Mouse (Mus musculus): ENCODE measurements around the gene Sla2. TPM values are rescaled to one million over a fixed set of nuclear protein-coding genes. Genes with fewer than 3 reads are reported as not detected.
A peak's percentile ranks its signal among the peaks of the same experiment; 100 is the strongest.

Sla2 gene
- polyA plus RNA-seq, 1 experiment from 2014 or later, result 8.4 TPM

DNA sequence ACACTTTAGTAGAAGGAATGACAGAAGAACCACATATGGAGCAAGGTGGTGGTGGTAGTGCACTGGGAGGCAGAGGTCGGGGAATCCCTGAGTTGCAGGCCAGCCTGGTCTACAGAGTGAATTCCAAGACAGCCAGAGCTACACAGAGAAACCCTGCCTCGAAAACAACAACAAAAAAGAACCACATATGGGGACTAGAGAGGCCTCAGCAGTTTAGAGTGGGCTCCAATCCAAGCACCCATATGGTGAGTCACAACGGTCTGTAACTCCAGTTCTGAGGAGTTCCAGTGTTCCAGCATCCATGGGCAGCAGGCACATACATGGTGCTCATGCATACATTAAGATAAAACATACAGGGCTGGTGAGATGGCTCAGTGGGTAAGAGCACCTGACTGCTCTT, 22.5 kb downstream of the Sla2 start:
- Histone ChIP-seq H3K4me2 (ENCODE audit: low read depth, low read length) (peak overlapping the region; percentile 93), H3K27ac (ENCODE audit: low read length) (peak overlapping the region; percentile 93; the same call in 1 of the 2 replicates), H3K9me3 (replicated peaks; ENCODE audit: control insufficient read depth, low read length) (no peaks in the 10 kb centered on the region), H3K4me3 (ENCODE audit: low read length) (peak overlapping the region; percentile 86), H3K27me3 (ENCODE audit: control insufficient read depth, insufficient read depth, low read length) (no peaks in the 10 kb centered on the region), H3K9ac (ENCODE audit: low read length) (no peak overlapping the region; the same call in 1 of the 2 replicates), H3K36me3 (ENCODE audit: control insufficient read depth, insufficient read depth) (peaks cover 10% of the 10 kb centered on the region; the same call in 1 of the 2 replicates), H3K4me1 (ENCODE audit: control insufficient read depth, insufficient read depth, low read length) (peaks cover 15% of the 10 kb centered on the region)
- WGBS, result 66% methylated on average over 3 of the region's 3 CpGs
- ATAC-seq (replicated peaks; ENCODE audit: extremely low read depth, insufficient read depth, low FRiP score), result no peak

DNA sequence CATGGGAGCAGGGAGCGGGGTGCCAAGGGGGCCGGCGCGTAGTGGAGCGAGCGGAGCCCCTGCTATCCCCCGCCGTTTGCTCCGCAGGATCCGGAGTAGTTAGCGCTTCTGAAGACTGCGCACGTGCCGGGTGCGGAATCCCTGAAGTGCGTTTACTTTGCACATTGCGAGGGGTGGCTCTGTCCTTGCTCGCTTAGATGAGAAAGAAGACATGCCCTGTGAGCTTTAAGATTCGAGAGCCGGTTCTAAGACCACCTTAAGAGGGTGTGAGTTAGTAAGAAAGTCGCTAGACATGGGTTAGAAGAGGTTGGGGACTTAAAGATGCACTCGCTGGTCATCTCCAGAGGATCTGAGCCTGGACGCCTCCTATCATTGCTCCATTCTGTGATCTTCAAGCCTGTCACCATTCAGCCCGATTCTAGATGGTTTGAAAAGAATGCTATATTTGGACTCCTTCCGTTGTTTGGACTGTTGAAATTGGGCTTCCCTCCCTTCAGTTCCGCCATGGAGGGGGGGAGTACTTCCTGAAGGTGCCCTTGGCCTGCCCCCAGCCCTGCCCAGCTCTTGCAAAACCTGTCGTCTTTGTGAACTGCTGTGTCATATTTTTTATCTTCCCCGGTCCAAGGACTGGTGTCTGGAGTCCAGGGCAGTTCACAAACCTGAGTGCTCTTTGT, 23.4 kb downstream of the Sla2 start:
- Histone ChIP-seq H3K4me1 (ENCODE audit: control insufficient read depth, insufficient read depth, low read length) (peaks cover 15% of the 10 kb centered on the region), H3K36me3 (ENCODE audit: control insufficient read depth, insufficient read depth) (peaks cover 8% of the 10 kb centered on the region; the same call in 1 of the 2 replicates), H3K9me3 (replicated peaks; ENCODE audit: control insufficient read depth, low read length) (no peaks in the 10 kb centered on the region), H3K27ac (ENCODE audit: low read length) (peak overlapping the region; percentile 93), H3K27me3 (ENCODE audit: control insufficient read depth, insufficient read depth, low read length) (no peaks in the 10 kb centered on the region), H3K9ac (ENCODE audit: low read length) (peak overlapping the region; percentile 99), H3K4me3 (ENCODE audit: low read length) (peak overlapping the region; percentile 86), H3K4me2 (ENCODE audit: low read depth, low read length) (peak overlapping the region; percentile 93)
- under 1% methylated on average over 28 of the region's 28 CpGs for WGBS
- ATAC-seq (replicated peaks; ENCODE audit: extremely low read depth, insufficient read depth, low FRiP score), result no peak; the same call in 1 of the 2 replicates

DNA sequence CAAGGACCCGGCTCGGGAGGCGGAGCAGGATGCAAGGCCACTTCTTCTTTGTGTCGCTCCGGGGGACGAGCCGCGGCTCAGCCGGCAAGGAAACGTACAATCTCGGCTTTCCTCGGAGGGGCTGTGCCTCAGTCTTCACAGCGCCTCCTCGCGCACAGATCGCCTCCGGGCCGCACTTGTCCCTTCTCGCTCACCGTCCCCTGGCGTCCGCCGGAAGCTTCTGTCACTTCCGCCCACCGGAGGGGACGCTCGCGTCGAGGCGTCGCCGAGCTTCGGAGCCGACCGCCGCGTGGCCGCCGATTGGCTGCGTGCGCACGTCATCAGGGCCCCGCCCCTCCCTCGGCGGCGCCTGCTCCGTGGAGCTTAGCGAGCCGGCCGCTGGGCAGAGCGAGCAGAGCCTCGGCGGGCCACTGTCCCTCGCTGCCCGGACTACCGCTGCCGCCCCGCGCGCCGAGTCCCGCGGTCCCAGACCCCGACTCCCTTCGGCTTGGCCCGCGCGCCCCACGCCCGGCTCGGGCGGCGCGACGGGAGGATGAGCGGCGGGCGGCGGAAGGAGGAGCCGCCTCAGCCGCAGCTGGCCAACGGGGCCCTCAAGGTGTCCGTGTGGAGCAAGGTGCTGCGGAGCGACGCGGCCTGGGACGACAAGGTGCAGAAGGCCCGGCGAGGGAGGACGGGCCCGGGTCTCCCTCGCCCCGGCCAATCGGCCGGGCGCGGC, 24.1 kb downstream of the Sla2 start, which contains the start of gene Rab5if:
Gene Rab5if (plus strand): TSS at position 357 of the 715 bp plus-strand sequence.
- Histone ChIP-seq H3K9me3 (replicated peaks; ENCODE audit: control insufficient read depth, low read length) (no peaks in the 10 kb centered on the region), H3K27me3 (ENCODE audit: control insufficient read depth, insufficient read depth, low read length) (no peaks in the 10 kb centered on the region), H3K27ac (ENCODE audit: low read length) (peak within 1 kb of the TSS; percentile 94), H3K9ac (ENCODE audit: low read length) (peak within 1 kb of the TSS; percentile 99), H3K4me2 (ENCODE audit: low read depth, low read length) (peak within 1 kb of the TSS; percentile 93), H3K4me1 (ENCODE audit: control insufficient read depth, insufficient read depth, low read length) (peaks cover 22% of the 10 kb centered on the region), H3K4me3 (ENCODE audit: low read length) (peak within 1 kb of the TSS; percentile 86), H3K36me3 (ENCODE audit: control insufficient read depth, insufficient read depth) (peaks cover 8% of the 10 kb centered on the region; the same call in 1 of the 2 replicates)
- WGBS, result under 1% methylated on average over 95 of the region's 98 CpGs
- peak; percentile 92 for ATAC-seq (replicated peaks; ENCODE audit: extremely low read depth, insufficient read depth, low FRiP score)

DNA sequence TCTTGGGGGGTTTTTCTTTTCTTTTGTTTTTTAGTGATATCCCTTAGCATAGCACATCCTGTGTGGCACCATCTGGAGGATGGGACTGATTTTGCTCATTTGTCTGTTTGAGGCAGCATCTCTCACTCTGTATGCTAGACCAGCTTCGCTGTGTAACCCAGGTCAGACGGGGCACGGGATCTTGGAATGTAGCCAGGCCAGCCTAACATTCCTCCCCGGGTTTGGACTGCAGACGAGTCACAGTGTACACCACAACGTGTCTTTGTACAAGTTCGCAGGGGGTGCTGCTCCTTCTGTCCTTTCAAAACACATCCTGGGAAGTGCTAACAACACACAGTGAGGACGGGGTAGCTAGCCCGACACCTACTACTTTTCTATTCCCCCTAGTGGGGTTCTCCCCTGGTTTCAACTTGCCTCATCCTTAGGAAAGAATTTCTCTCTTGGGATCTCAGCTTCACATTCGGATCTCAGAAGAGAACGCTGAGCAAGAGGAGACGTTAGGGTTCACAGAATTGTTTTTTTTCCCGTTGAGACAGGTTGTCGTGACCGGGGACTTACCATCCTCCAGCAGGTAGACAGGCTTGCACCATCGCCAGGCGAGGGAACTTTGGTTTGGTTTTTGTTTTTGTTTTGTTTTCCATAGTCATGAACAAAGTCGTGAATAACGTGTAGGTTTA, 24.8 kb downstream of the Sla2 start:
- Histone ChIP-seq H3K4me3 (ENCODE audit: low read length) (peak overlapping the region; percentile 86), H3K4me1 (ENCODE audit: control insufficient read depth, insufficient read depth, low read length) (peaks cover 28% of the 10 kb centered on the region), H3K4me2 (ENCODE audit: low read depth, low read length) (peak overlapping the region; percentile 64), H3K27me3 (ENCODE audit: control insufficient read depth, insufficient read depth, low read length) (no peaks in the 10 kb centered on the region), H3K27ac (ENCODE audit: low read length) (peak overlapping the region; percentile 94), H3K36me3 (ENCODE audit: control insufficient read depth, insufficient read depth) (peaks cover 4% of the 10 kb centered on the region; the same call in 1 of the 2 replicates), H3K9ac (ENCODE audit: low read length) (peak overlapping the region; percentile 87), H3K9me3 (replicated peaks; ENCODE audit: control insufficient read depth, low read length) (no peaks in the 10 kb centered on the region)
- 0 out of 2 replicates have a peak, but pooled peaks have one; percentile 5 for ATAC-seq (replicated peaks; ENCODE audit: extremely low read depth, insufficient read depth, low FRiP score)
- under 1% methylated on average over 19 of the region's 19 CpGs for WGBS

DNA sequence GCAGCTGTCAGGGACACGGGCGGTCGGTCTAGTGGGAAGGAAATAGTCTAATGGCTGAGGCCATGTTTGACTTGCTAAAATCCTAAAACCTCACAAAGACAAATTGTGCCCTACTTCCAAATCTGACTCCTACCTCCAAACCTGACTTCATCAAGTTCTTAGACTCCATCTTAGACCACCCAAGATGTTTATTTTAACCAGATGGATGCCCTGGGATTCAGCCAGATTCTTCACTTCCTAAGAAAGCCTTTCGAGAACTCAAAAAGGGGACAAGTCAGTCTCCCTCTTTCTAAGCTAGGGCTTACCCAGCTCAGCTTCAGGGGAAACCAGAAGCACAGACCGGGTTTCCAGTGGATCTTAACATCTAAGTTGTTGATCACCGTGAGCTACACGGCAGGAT, 28.3 kb downstream of the Sla2 start:
- no peak overlapping the region for H3K4me2 ChIP-seq (ENCODE audit: low read depth, low read length)
- ATAC-seq (replicated peaks; ENCODE audit: extremely low read depth, insufficient read depth, low FRiP score), result no peak
- no peak overlapping the region; the same call in 1 of the 2 replicates for H3K9ac ChIP-seq (ENCODE audit: low read length)
- 80% methylated on average over 7 of the region's 7 CpGs for WGBS
- no peaks in the 10 kb centered on the region for H3K27me3 ChIP-seq (ENCODE audit: control insufficient read depth, insufficient read depth, low read length)
- no peak overlapping the region for H3K27ac ChIP-seq (ENCODE audit: low read length)
- H3K36me3 ChIP-seq (ENCODE audit: control insufficient read depth, insufficient read depth), result peaks cover 6% of the 10 kb centered on the region; the same call in 1 of the 2 replicates
- H3K9me3 ChIP-seq (replicated peaks; ENCODE audit: control insufficient read depth, low read length), result no peaks in the 10 kb centered on the region
- H3K4me3 ChIP-seq (ENCODE audit: low read length), result no peak overlapping the region
- peaks cover 29% of the 10 kb centered on the region for H3K4me1 ChIP-seq (ENCODE audit: control insufficient read depth, insufficient read depth, low read length)

DNA sequence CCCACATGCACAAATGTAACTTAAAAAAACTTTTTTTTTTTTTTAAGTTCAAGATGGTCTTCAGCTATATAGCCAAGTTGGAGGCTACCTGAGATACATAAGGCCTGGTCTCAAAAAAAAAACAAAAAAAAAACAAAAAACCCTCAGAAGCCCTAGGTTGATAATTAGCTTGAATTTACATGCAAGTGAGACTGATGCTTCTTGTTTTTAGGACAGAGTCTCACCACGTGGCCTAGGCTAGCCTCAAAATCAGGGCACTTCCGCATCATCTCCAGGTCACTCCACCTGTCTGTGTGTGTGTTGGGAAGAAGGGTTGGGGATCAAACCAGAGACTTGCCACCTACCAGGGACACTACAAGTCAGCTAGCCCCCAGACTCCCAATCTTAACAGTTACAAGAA, 29.2 kb downstream of the Sla2 start, which contains the start of gene 4930518I15Rik:
Gene 4930518I15Rik (minus strand): TSS at position 112 of the 400 bp plus-strand sequence.
- Histone ChIP-seq H3K27ac (ENCODE audit: low read length) (peak within 1 kb of the TSS; percentile 62), H3K27me3 (ENCODE audit: control insufficient read depth, insufficient read depth, low read length) (no peaks in the 10 kb centered on the region), H3K4me3 (ENCODE audit: low read length) (peak within 1 kb of the TSS; percentile 31), H3K9ac (ENCODE audit: low read length) (peak within 1 kb of the TSS; percentile 47), H3K4me1 (ENCODE audit: control insufficient read depth, insufficient read depth, low read length) (peaks cover 29% of the 10 kb centered on the region), H3K4me2 (ENCODE audit: low read depth, low read length) (peak within 1 kb of the TSS; percentile 54), H3K9me3 (replicated peaks; ENCODE audit: control insufficient read depth, low read length) (no peaks in the 10 kb centered on the region), H3K36me3 (ENCODE audit: control insufficient read depth, insufficient read depth) (peaks cover 6% of the 10 kb centered on the region; the same call in 1 of the 2 replicates)
- 89% methylated on average over 2 of the region's 2 CpGs for WGBS
- ATAC-seq (replicated peaks; ENCODE audit: extremely low read depth, insufficient read depth, low FRiP score), result no peak

DNA sequence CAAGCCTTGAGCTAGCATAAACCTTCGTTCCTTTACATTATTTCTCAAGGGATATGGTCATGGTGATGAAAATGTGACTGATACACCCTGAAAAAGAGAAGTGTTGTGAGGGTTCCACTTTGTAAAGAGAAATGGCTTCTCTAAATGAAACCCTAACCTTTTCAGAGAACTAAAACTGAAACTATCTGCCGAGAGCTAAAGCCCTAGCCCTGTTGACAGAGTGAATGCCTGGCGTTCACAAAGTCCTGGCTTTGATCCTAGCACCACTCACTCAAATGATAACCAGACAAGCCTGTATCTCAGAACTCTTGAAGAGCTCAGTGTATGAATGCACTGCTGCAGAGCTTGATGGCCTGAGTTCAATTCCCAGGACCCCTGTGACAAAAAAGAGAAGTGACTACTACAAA, 29.6 kb downstream of the Sla2 start:
- H3K9me3 ChIP-seq (replicated peaks; ENCODE audit: control insufficient read depth, low read length), result no peaks in the 10 kb centered on the region
- ATAC-seq (replicated peaks; ENCODE audit: extremely low read depth, insufficient read depth, low FRiP score), result peak; percentile 61; the same call in 1 of the 2 replicates
- peaks cover 29% of the 10 kb centered on the region for H3K4me1 ChIP-seq (ENCODE audit: control insufficient read depth, insufficient read depth, low read length)
- H3K4me2 ChIP-seq (ENCODE audit: low read depth, low read length), result peak overlapping the region; percentile 54
- H3K27ac ChIP-seq (ENCODE audit: low read length), result peak overlapping the region; percentile 62
- peak overlapping the region; percentile 31 for H3K4me3 ChIP-seq (ENCODE audit: low read length)
- WGBS, result 17% methylated on average over 3 of the region's 3 CpGs
- no peaks in the 10 kb centered on the region for H3K27me3 ChIP-seq (ENCODE audit: control insufficient read depth, insufficient read depth, low read length)
- H3K36me3 ChIP-seq (ENCODE audit: control insufficient read depth, insufficient read depth), result peaks cover 6% of the 10 kb centered on the region
- H3K9ac ChIP-seq (ENCODE audit: low read length), result peak overlapping the region; percentile 47

DNA sequence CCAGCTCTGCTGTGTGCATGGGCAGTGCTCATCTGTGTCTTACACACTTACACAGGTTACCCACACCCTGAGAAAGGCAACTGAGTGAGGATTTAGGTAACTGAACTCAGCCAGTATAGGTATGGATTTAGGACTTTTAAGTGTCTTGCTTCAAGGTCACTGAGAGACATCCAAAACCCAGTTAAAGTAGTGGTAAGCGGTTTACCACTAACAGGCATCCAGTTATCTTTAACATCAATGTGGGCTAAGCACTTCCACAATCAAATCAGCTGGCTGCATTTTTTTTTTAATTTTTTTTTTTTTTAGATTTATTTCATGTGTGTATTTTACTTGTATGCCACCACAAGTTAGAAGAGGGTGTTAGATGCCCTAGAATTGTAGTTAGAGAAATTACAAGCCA, 30.7 kb downstream of the Sla2 start:
- no peak overlapping the region for H3K27ac ChIP-seq (ENCODE audit: low read length)

More for the DNA sequence above, 30.7 kb downstream of the Sla2 start:
- 86% methylated on average over 1 of the region's 1 CpGs for WGBS
- no peak overlapping the region for H3K4me2 ChIP-seq (ENCODE audit: low read depth, low read length)
- H3K36me3 ChIP-seq (ENCODE audit: control insufficient read depth, insufficient read depth), result peaks cover 14% of the 10 kb centered on the region
- H3K4me3 ChIP-seq (ENCODE audit: low read length), result no peak overlapping the region
- no peaks in the 10 kb centered on the region for H3K9me3 ChIP-seq (replicated peaks; ENCODE audit: control insufficient read depth, low read length)
- peaks cover 22% of the 10 kb centered on the region for H3K4me1 ChIP-seq (ENCODE audit: control insufficient read depth, insufficient read depth, low read length)
- ATAC-seq (replicated peaks; ENCODE audit: extremely low read depth, insufficient read depth, low FRiP score), result no peak
- H3K27me3 ChIP-seq (ENCODE audit: control insufficient read depth, insufficient read depth, low read length), result no peaks in the 10 kb centered on the region
- H3K9ac ChIP-seq (ENCODE audit: low read length), result no peak overlapping the region

All from heart, embryonic 16.5 days (tissue).